Mouse (Mus musculus) limb, embryonic 10.5 days (tissue): ENCODE data around the gene Ndrg2. TPM values are rescaled to one million over a fixed set of nuclear protein-coding genes. Genes with fewer than 3 reads are reported as not detected.

Experiments used
- DNase-seq: peaks from one replicate; pipeline ENCODE4 v3.0.0-alpha.2; 2017; ENCODE audit warnings: low spot score
- H3K27ac ChIP-seq: fragments of 300-500 bp; sonication (generic); 2 replicates; pipeline ENCODE4 v1.5.1; 2016; ENCODE audit warnings: mild to moderate bottlenecking
- H3K27me3 ChIP-seq: fragments of 300-500 bp; sonication (generic); 2 replicates; pipeline ENCODE4 v1.6.1; 2016; ENCODE audit warnings: low read depth, mild to moderate bottlenecking; ENCODE audit not compliant: poor library complexity, severe bottlenecking
- H3K36me3 ChIP-seq: fragments of 300-500 bp; sonication (generic); 2 replicates; pipeline ENCODE4 v1.6.1; 2016; ENCODE audit warnings: mild to moderate bottlenecking, moderate library complexity
- H3K4me1 ChIP-seq: fragments of 300-500 bp; sonication (generic); 2 replicates; pipeline ENCODE4 v1.6.1; 2016
- H3K4me3 ChIP-seq: fragments of 300-500 bp; sonication (generic); 2 replicates; pipeline ENCODE4 v1.5.1; 2016; ENCODE audit warnings: mild to moderate bottlenecking, moderate library complexity
- H3K9me3 ChIP-seq: fragments of 300-500 bp; sonication (generic); replicated peaks from 2 replicates; pipeline ENCODE4 v1.6.1; 2016; ENCODE audit warnings: mild to moderate bottlenecking
- WGBS: fragments of 180-500 bp; shearing (Covaris S2); methylation state at CpG from one replicate; pipeline ENCODE4 v1.1.7; 2016; 5-methylcytosine and 5-hydroxymethylcytosine counted together
- polyA plus RNA-seq: library from polyadenylated mRNA; unstranded; fragments of >200 nt; fragmentation: Nextera tagmentation; extraction: Ambion mirVana; gene quantifications from 2 replicates; pipeline ENCODE4 v1.2.1, GENCODE M21; 2016

Gene Ndrg2
- polyA plus RNA-seq, 1 experiment from 2014 or later: 8.3 TPM

DNA sequence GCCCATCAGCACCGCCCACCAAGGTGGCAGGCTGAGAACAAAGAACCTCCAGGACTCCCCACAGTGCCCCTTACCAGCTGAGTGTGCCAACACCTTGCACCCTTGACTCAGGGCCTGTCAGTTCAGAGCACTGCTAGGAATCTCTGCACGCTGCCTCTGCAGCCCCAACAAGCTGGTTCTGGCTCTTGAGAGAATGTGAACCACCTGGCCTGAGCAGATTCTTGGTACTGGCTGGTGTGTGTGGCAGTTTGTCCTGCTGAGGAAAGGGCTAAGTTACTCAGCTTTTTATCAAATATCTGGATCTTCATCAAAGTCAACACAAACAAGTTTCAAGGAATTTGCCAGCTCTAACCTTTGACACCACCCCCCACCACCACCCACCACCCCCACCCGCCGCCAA is 9.5 kb upstream of the Ndrg2 start:
- Histone ChIP-seq H3K9me3 (no peaks in the 10 kb centered on the region), H3K36me3 (no peaks in the 10 kb centered on the region), H3K27ac (no peak overlapping the region), H3K4me1 (no peaks in the 10 kb centered on the region), H3K4me3 (no peak overlapping the region), H3K27me3 (no peaks in the 10 kb centered on the region)
- WGBS: 75% methylated on average over 4 of the region's 4 CpGs
- DNase-seq: no peak

DNA sequence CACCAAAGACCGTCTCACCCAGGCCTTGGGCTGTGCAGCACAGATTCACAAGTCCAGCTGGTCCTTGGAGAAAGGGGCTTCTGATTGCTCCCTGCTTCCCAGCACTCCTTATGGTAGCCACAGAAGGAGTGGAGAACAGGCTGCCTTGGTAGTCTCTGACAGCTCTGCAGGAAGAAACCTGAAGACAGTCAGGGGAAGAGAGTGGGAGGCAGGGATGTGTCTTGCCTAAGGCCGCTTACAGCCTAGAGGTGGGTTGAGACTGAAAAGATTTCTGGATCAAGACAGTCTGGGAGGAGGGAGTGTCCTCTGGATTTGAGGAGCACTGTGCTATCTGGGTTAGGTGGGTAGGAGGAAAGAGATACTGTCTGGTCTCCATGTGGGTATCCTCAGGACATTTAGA is 9.0 kb upstream of the Ndrg2 start:
- WGBS: 88% methylated on average over 2 of the region's 2 CpGs

GRCm38 (mm10) chr14:51922571-51922865 is 8.6 kb upstream of the Ndrg2 start, which contains the start of gene Rnase13:
Gene Rnase13 (minus strand): TSS chr14:51922773.
- H3K27me3 ChIP-seq: no peaks in the 10 kb centered on the region
- H3K27ac ChIP-seq: no peak within 1 kb of the TSS
- no peak for DNase-seq
- no peaks in the 10 kb centered on the region for H3K9me3 ChIP-seq
- H3K4me3 ChIP-seq: no peak within 1 kb of the TSS
- H3K36me3 ChIP-seq: no peaks in the 10 kb centered on the region
- H3K4me1 ChIP-seq: no peaks in the 10 kb centered on the region
- 91% methylated on average over 7 of the region's 7 CpGs for WGBS

More for the DNA sequence above, 9.0 kb upstream of the Ndrg2 start:
- H3K9me3 ChIP-seq: no peaks in the 10 kb centered on the region
- no peaks in the 10 kb centered on the region for H3K27me3 ChIP-seq
- no peaks in the 10 kb centered on the region for H3K4me1 ChIP-seq
- no peak overlapping the region for H3K27ac ChIP-seq
- H3K36me3 ChIP-seq: no peaks in the 10 kb centered on the region
- DNase-seq: no peak
- no peak overlapping the region for H3K4me3 ChIP-seq

GRCm38 (mm10) chr14:51921759-51922570 is 8.0 kb upstream of the Ndrg2 start:
- no peaks in the 10 kb centered on the region for H3K27me3 ChIP-seq
- H3K4me1 ChIP-seq: no peaks in the 10 kb centered on the region
- WGBS: 84% methylated on average over 16 of the region's 16 CpGs
- no peak overlapping the region for H3K4me3 ChIP-seq
- H3K9me3 ChIP-seq: no peaks in the 10 kb centered on the region
- no peaks in the 10 kb centered on the region for H3K36me3 ChIP-seq
- no peak for DNase-seq
- no peak overlapping the region for H3K27ac ChIP-seq

DNA sequence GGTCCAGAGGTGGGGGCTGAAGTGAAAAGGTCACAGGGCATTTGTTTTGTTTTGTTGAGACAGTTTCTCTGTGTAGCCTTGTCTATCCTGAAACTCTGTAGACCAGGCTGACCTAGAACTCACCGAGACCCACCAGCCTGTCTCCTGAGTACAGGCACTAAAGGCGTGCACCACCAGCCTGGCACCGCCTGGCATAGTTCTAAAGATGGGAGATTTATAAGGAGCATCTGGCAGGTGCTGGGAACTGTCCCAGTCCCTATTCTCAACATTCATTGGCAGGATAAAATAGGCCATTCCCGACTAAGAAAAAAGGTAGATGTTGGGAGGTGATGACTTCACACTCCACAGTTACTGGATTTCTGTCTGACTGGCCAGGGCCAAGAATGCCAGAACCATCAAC is 5.0 kb upstream of the Ndrg2 start:
- Histone ChIP-seq H3K27me3 (peaks cover 7% of the 10 kb centered on the region), H3K27ac (no peak overlapping the region)
- 83% methylated on average over 4 of the region's 4 CpGs for WGBS

DNA sequence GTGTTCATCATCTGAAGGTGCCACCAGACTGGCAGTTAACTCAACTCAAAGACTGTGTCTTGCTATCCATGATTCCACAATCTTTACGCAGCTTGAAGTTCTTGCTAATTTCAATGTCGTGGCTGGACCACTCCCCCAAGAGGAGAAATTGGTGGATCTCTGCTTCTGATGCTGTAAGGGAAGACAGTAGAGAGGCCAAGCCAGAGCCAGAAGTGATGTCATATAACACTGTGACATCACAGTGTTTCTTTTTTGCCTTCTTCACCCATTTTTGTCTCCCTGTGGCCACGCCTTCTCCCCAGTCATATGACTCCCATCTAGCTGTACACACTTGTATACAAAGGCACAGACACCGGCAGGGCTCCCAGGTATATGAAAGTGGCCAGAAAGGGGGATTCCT is 4.2 kb upstream of the Ndrg2 start, which contains the start of gene Tppp2:
TSS of gene Tppp2 (plus strand) at position 301 of the 400 bp plus-strand sequence.
- WGBS: 92% methylated on average over 4 of the region's 4 CpGs
- DNase-seq: no peak
- Histone ChIP-seq H3K27me3 (peaks cover 16% of the 10 kb centered on the region), H3K4me1 (peaks cover 15% of the 10 kb centered on the region), H3K4me3 (no peak within 1 kb of the TSS), H3K9me3 (no peaks in the 10 kb centered on the region), H3K36me3 (no peaks in the 10 kb centered on the region), H3K27ac (no peak within 1 kb of the TSS)

More for the DNA sequence above, 5.0 kb upstream of the Ndrg2 start:
- H3K4me3 ChIP-seq: no peak overlapping the region
- H3K36me3 ChIP-seq: no peaks in the 10 kb centered on the region
- DNase-seq: no peak
- H3K9me3 ChIP-seq: no peaks in the 10 kb centered on the region
- peaks cover 7% of the 10 kb centered on the region for H3K4me1 ChIP-seq

GRCm38 (mm10) chr14:51916539-51916938 is 2.6 kb upstream of the Ndrg2 start:
- Histone ChIP-seq H3K36me3 (no peaks in the 10 kb centered on the region), H3K4me3 (no peak overlapping the region), H3K27ac (no peak overlapping the region), H3K27me3 (peaks cover 32% of the 10 kb centered on the region), H3K9me3 (no peaks in the 10 kb centered on the region), H3K4me1 (peaks cover 23% of the 10 kb centered on the region)
- no peak for DNase-seq
- WGBS: 89% methylated on average over 4 of the region's 4 CpGs

- Histone ChIP-seq H3K4me1 (peaks cover 23% of the 10 kb centered on the region), H3K27ac (no peak overlapping the region), H3K4me3 (no peak overlapping the region), H3K27me3 (peaks cover 47% of the 10 kb centered on the region), H3K36me3 (no peaks in the 10 kb centered on the region), H3K9me3 (no peaks in the 10 kb centered on the region)
- no peak for DNase-seq
- 55% methylated on average over 3 of the region's 3 CpGs for whole genome bisulfite sequencing
Observed at GRCm38 (mm10) chr14:51915030-51915429, 1.1 kb upstream of the Ndrg2 start.

- Histone ChIP-seq H3K4me1 (peaks cover 23% of the 10 kb centered on the region), H3K36me3 (no peaks in the 10 kb centered on the region), H3K9me3 (no peaks in the 10 kb centered on the region), H3K4me3 (peak overlapping the region; percentile 71), H3K27me3 (peaks cover 47% of the 10 kb centered on the region), H3K27ac (peak overlapping the region; percentile 77)
- under 1% methylated on average over 58 of the region's 58 CpGs for WGBS
- peak; percentile 66 for DNase-seq
Observed at GRCm38 (mm10) chr14:51913062-51913959, 647 bp downstream of the Ndrg2 start.

GRCm38 (mm10) chr14:51912391-51913061 is 1.4 kb downstream of the Ndrg2 start:
- 4% methylated on average over 14 of the region's 14 CpGs for WGBS
- Histone ChIP-seq H3K4me3 (peak overlapping the region; percentile 71), H3K27ac (peak overlapping the region; percentile 77), H3K4me1 (peaks cover 23% of the 10 kb centered on the region), H3K9me3 (no peaks in the 10 kb centered on the region), H3K36me3 (no peaks in the 10 kb centered on the region), H3K27me3 (peaks cover 47% of the 10 kb centered on the region)
- DNase-seq: no peak

DNA sequence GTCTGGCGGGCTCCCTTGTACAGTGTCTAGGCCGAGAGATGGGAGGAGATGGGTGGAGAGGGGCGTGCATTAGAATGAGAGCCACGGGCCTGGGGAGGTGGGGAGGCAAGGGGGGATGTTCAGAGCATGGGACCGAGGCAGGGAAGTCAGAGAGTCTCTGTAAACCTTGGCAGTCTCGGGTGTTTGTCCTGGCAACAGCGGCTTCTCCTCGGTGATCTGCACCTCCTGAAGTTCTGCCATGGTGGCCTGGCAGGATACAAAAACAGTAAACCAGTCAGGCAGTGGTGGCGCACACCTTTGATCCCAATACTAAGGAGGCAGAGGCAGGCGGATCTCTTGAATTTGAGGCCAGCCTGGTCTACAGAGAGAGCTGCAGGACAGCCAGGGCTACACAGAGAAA is 2.7 kb downstream of the Ndrg2 start:
- H3K27ac ChIP-seq: no peak overlapping the region
- H3K4me3 ChIP-seq: no peak overlapping the region
- 89% methylated on average over 10 of the region's 10 CpGs for WGBS

DNA sequence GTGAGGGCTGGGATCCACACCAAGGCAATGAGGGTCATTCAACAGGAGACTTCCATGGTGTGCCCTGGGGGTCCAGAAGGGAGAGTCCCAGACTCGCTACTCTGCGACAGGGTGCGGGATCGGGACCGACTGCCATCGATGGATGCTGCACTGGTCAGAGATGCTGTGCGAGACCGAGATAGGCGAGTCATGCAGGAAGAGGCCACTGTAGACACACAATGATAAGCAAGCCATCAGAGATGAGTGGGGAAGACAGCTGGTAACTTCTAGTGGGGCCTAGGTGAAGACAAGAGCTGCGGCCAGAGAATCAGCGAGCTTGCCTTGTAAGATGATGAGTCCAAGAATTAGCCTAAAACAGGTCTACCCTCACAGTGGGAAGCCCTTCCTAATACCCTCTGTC is 7.9 kb downstream of the Ndrg2 start:
- Histone ChIP-seq H3K36me3 (no peaks in the 10 kb centered on the region), H3K27me3 (peaks cover 11% of the 10 kb centered on the region), H3K4me1 (no peaks in the 10 kb centered on the region), H3K27ac (no peak overlapping the region), H3K9me3 (no peaks in the 10 kb centered on the region), H3K4me3 (no peak overlapping the region)
- DNase-seq: no peak
- WGBS: 95% methylated on average over 11 of the region's 11 CpGs

More for the DNA sequence above, 2.7 kb downstream of the Ndrg2 start:
- peaks cover 23% of the 10 kb centered on the region for H3K4me1 ChIP-seq
- peaks cover 47% of the 10 kb centered on the region for H3K27me3 ChIP-seq
- H3K9me3 ChIP-seq: no peaks in the 10 kb centered on the region
- H3K36me3 ChIP-seq: no peaks in the 10 kb centered on the region
- no peak for DNase-seq
